Comparison of ENCODE assay signal across 8 mouse cellular contexts in genomic region chrX:50611765-50612591, GRCm38 (mm10).
DNase-seq lines count a peak whose midpoint lies in the region; ATAC-seq and TF ChIP-seq lines count a peak whose summit lies in the region.

No protein-coding gene starts in this region.

- H3K9me3 ChIP-seq in forebrain, embryonic 14.5 days (replicated peaks; ENCODE audit: control insufficient read depth, low read length): no peaks in the 10 kb centered on the region

- WGBS in bone marrow, adult 2 months: 64% methylated on average over 9 of the region's 9 CpGs
- 60% methylated on average over 9 of the region's 9 CpGs for WGBS in forebrain, embryonic 14.5 days

- peak overlapping the region; percentile 32; the same call in 1 of the 2 replicates for H3K9ac ChIP-seq in forebrain, embryonic 14.5 days (ENCODE audit: low read length)

- TF ChIP-seq CTCF in bone marrow, adult 2 months (IDR thresholded peaks at IDR 0.05; ENCODE audit: control insufficient read depth, insufficient read depth, low read length): 0 out of 2 replicates have a peak, but pooled peaks have one; percentile 2

- H3K36me3 ChIP-seq in forebrain, embryonic 14.5 days (ENCODE audit: control insufficient read depth, insufficient read depth, low read length): no peaks in the 10 kb centered on the region

- peak; percentile 80 to 82 for DNase-seq in layer of hippocampus, postnatal 25 days (ENCODE audit: extremely low spot score in 1 of 2, low spot score in 1 of 2)
- DNase-seq in layer of hippocampus, adult 9-11 months: no peak
- DNase-seq in forebrain, embryonic 14.5 days (ENCODE audit: low spot score): peak; percentile 82
- DNase-seq in induced T-regulatory cell, adult 2 months (ENCODE audit: low read depth): peak; percentile 28
- DNase-seq in lung, postnatal 36 days: peak; percentile 98
- peak; percentile 82 for DNase-seq in retina, embryonic 14.5 days (ENCODE audit: low spot score)

- peak overlapping the region; percentile 21; the same call in 1 of the 2 replicates for H3K27ac ChIP-seq in bone marrow, adult 2 months (ENCODE audit: control insufficient read depth, insufficient read depth, low read depth, low read length, poor library complexity)
- peak overlapping the region; percentile 52; the same call in 1 of the 2 replicates for H3K27ac ChIP-seq in forebrain, embryonic 14.5 days (ENCODE audit: low read depth, low read length)

- no peak for TF ChIP-seq POLR2A in bone marrow, adult 2 months (IDR thresholded peaks at IDR 0.05; ENCODE audit: borderline replicate concordance, control insufficient read depth, low read depth, low read length)

- peak overlapping the region; percentile 22 for H3K4me3 ChIP-seq in bone marrow, adult 2 months (replicated peaks; ENCODE audit: control insufficient read depth, low read depth, low read length)
- peak overlapping the region; percentile 18; the same call in 1 of the 2 replicates for H3K4me3 ChIP-seq in forebrain, embryonic 14.5 days (ENCODE audit: low read depth, low read length)

- peak overlapping the region; percentile 18; the same call in 1 of the 2 replicates for H3K4me2 ChIP-seq in forebrain, embryonic 14.5 days (ENCODE audit: low read length)

- no peaks in the 10 kb centered on the region for H3K27me3 ChIP-seq in forebrain, embryonic 14.5 days (replicated peaks; ENCODE audit: control insufficient read depth, insufficient read depth, low read length)

- peak; percentile 55; the same call in 1 of the 2 replicates for ATAC-seq in forebrain, embryonic 14.5 days
- ATAC-seq in activated CD4-positive, CD25-positive, alpha-beta regulatory T cell, adult 4 months: no peak

- H3K4me1 ChIP-seq in bone marrow, adult 2 months (ENCODE audit: control insufficient read depth, insufficient read depth, low read length): no peaks in the 10 kb centered on the region
- no peaks in the 10 kb centered on the region for H3K4me1 ChIP-seq in forebrain, embryonic 14.5 days (ENCODE audit: control insufficient read depth, insufficient read depth, low read length)
